9 mouse cellular contexts compared by ENCODE assay signal in the genomic region with DNA sequence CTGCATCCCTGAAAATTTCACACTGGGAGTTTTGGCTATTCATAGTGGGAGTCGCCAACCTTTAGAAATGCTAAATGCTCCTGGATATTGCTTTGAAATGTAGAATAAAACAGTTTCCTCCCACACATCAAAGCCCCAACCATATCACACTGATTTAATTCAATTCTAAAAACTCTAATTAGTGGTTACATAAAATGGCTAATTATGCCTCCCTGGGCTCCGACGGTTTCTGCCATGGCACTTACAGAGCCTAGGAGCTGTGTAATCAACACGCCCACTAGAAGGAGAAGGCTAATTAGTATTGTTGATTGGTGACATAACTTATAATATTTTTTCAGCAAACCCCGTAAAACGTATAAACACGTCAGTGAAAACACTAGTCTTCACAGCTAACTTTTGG. TPM values are rescaled to one million over a fixed set of nuclear protein-coding genes. Genes with fewer than 3 reads are reported as not detected.
DNase-seq lines count a peak whose midpoint lies in the region; ATAC-seq and TF ChIP-seq lines count a peak whose summit lies in the region.
"Had no signal": no experiment of that assay in that cellular context is flagged by ENCODE, and none has a peak within 500 bp of the region (broad histone marks: within the 10 kb centered on the region; RNA-seq: fewer than 3 reads in every experiment).

No protein-coding gene starts in this region.

- no peak overlapping the region for H3K27ac ChIP-seq in neural tube, embryonic 11.5 days (ENCODE audit: low read depth, low read length)
- H3K27ac ChIP-seq in liver, embryonic 12.5 days, result no peak overlapping the region
- peak overlapping the region; percentile 92; the same call in 1 of the 2 replicates for H3K27ac ChIP-seq in stomach, postnatal 0 days (replicated peaks)

- peak overlapping the region; percentile 92 for H3K4me2 ChIP-seq in neural tube, embryonic 11.5 days (ENCODE audit: low read depth)
- H3K4me2 ChIP-seq in liver, embryonic 12.5 days, result peak overlapping the region; percentile 94
- peak overlapping the region; percentile 96 for H3K4me2 ChIP-seq in stomach, postnatal 0 days (replicated peaks; ENCODE audit: low read depth)

- no peak for ATAC-seq in neural tube, embryonic 11.5 days (ENCODE audit: insufficient read depth, low FRiP score, low TSS enrichment)
- no peak for ATAC-seq in liver, embryonic 12.5 days
- ATAC-seq in stomach, postnatal 0 days (ENCODE audit: low FRiP score, low TSS enrichment), result no peak
- ATAC-seq: activated CD4-positive, CD25-positive, alpha-beta regulatory T cell, adult 4 months had no signal

- no peak for TF ChIP-seq EP300 in stomach, postnatal 0 days (optimal IDR thresholded peaks at IDR 0.05)

- H3K9me3 ChIP-seq in neural tube, embryonic 11.5 days (ENCODE audit: control insufficient read depth, low read length), result no peaks in the 10 kb centered on the region
- H3K9me3 ChIP-seq in liver, embryonic 12.5 days (replicated peaks), result no peaks in the 10 kb centered on the region
- H3K9me3 ChIP-seq in stomach, postnatal 0 days (ENCODE audit: control insufficient read depth, low read length), result no peaks in the 10 kb centered on the region

- peak overlapping the region; percentile 70 for H3K4me3 ChIP-seq in neural tube, embryonic 11.5 days (ENCODE audit: low read depth, low read length)
- peak overlapping the region; percentile 71 for H3K4me3 ChIP-seq in liver, embryonic 12.5 days
- peak overlapping the region; percentile 82 for H3K4me3 ChIP-seq in stomach, postnatal 0 days (ENCODE audit: low read depth, low read length)

- DNase-seq in embryo, embryonic 10 days (ENCODE audit: low spot score), result peak; percentile 17
- DNase-seq in embryo, embryonic 11 days, result no peak
- no peak for DNase-seq in neural tube, embryonic 11.5 days (ENCODE audit: low spot score)
- no peak for DNase-seq in neural tube, embryonic 10.5 days (ENCODE audit: extremely low spot score, low spot score)
- no peak for DNase-seq in stomach, postnatal 0 days (ENCODE audit: low spot score)
- DNase-seq in left cerebral cortex, adult 18-20 months (ENCODE audit: low spot score in 2 of 2), result no peak
- DNase-seq in ovary, postnatal 36 days (ENCODE audit: low spot score), result no peak

- TF ChIP-seq CTCF in stomach, postnatal 0 days (IDR thresholded peaks at IDR 0.05; ENCODE audit: low read depth), result no peak

- whole genome bisulfite sequencing in neural tube, embryonic 11.5 days, result 3% methylated on average over 7 of the region's 7 CpGs
- WGBS in liver, embryonic 12.5 days (ENCODE audit: insufficient replicate concordance), result 20% methylated on average over 7 of the region's 7 CpGs
- 16% methylated on average over 7 of the region's 7 CpGs for WGBS in stomach, postnatal 0 days

- no peaks in the 10 kb centered on the region for H3K36me3 ChIP-seq in neural tube, embryonic 11.5 days (ENCODE audit: control insufficient read depth, insufficient read depth, low read length)
- no peaks in the 10 kb centered on the region for H3K36me3 ChIP-seq in liver, embryonic 12.5 days
- H3K36me3 ChIP-seq in stomach, postnatal 0 days (ENCODE audit: control insufficient read depth, insufficient read depth, low read length), result no peaks in the 10 kb centered on the region

- peak overlapping the region; percentile 74; the same call in 1 of the 2 replicates for H3K9ac ChIP-seq in neural tube, embryonic 11.5 days (ENCODE audit: low read length)
- peak overlapping the region; percentile 73; the same call in 1 of the 2 replicates for H3K9ac ChIP-seq in liver, embryonic 12.5 days
- H3K9ac ChIP-seq in stomach, postnatal 0 days (ENCODE audit: low read length), result peak overlapping the region; percentile 86

- H3K4me1 ChIP-seq in neural tube, embryonic 11.5 days (ENCODE audit: control insufficient read depth, insufficient read depth, low read length), result peaks cover 17% of the 10 kb centered on the region
- H3K4me1 ChIP-seq in liver, embryonic 12.5 days, result peaks cover 39% of the 10 kb centered on the region
- peaks cover 3% of the 10 kb centered on the region; the same call in 1 of the 2 replicates for H3K4me1 ChIP-seq in stomach, postnatal 0 days (replicated peaks; ENCODE audit: control insufficient read depth, insufficient read depth)

- peaks cover 4% of the 10 kb centered on the region for H3K27me3 ChIP-seq in neural tube, embryonic 11.5 days (ENCODE audit: control insufficient read depth, insufficient read depth, low read length)
- H3K27me3 ChIP-seq in liver, embryonic 12.5 days (replicated peaks), result peaks cover 63% of the 10 kb centered on the region
- no peaks in the 10 kb centered on the region for H3K27me3 ChIP-seq in stomach, postnatal 0 days (ENCODE audit: control insufficient read depth, insufficient read depth, low read length)

RNA-seq across cellular contexts. Expression of a gene that starts 1.4 kb away (rescaled TPM):
- 13.4 and 15.1 TPM in 2 replicates for polyA plus RNA-seq in neural tube, embryonic 11.5 days (2014; fragmentation: Nextera tagmentation; extraction: Ambion mirVana)
- 70.5 and 76.3 TPM in 2 replicates for polyA plus RNA-seq in liver, embryonic 12.5 days (2016; fragmentation: Nextera tagmentation; extraction: Ambion mirVana)
- 14.1 and 15.3 TPM in 2 replicates for polyA plus RNA-seq in stomach, postnatal 0 days (2015; fragmentation: Nextera tagmentation; extraction: Ambion mirVana)
- 1 to 10 TPM; 4.3 to 5.1 TPM for total RNA-seq in left cerebral cortex, adult 18-20 months (2021)
- polyA plus RNA-seq: activated CD4-positive, CD25-positive, alpha-beta regulatory T cell, adult 4 months had no signal
